Mouse (Mus musculus): Measurements from ENCODE around the gene H6pd. TPM values are rescaled to one million over a fixed set of nuclear protein-coding genes. Genes with fewer than 3 reads are reported as not detected.

H6pd gene
- polyA plus RNA-seq, 1 experiment = 45.9 TPM

DNA sequence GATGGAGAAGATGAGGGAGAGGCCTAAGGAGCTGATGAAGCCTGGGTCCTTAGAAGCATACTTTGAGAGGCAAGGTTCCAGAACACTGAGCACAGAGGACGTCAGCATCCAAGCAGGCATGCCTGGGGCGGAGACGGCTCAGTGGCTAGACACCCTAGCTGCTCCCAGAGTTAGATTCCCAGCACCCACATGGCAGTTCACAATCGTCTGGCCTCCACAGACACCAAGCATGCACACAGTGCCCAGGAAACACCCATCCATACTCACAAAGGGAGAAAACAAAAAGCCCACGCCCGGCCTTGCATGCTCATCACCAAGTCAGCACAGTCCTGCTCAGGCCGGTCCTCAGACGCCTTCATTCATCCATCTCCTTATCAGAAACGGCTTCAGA is 9.3 kb downstream of the H6pd start:
- no peak for DNase-seq (ENCODE audit: low spot score)

DNA sequence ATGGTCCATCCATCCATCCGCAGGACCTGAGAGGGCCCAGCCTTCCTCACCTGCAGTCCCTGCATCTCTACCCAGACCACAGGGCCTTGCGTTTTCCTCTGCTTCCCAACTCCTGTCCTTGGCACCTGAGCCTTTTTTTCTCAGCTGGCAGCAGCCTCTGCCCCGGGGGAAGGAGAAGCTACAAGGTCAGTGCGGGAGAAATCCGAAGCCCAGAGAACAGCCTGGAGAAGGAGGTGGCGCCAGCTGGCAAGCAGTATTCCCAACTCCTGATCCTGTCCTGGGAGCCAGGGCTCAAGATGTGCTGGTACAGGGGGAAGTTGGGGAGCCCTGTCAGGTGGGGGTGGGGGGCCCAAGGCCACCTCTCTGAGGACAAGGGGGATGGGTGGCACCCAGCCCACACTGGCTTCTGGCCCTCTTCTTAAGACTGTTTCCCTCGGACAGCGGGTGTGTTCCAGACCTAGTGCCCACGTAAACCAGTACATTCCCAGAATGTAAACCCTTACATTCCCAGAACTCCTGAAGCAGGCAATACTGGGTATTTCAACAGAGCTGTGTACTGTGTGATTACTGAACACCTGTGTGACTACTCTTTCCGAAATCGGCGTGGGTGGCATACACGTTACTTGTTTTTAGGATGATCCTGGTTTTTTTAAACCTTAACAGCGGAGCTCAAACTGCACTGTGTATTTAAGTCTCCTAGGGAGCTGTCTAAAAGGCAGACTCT is 9.9 kb downstream of the H6pd start:
- DNase-seq (ENCODE audit: low spot score) = no peak

DNA sequence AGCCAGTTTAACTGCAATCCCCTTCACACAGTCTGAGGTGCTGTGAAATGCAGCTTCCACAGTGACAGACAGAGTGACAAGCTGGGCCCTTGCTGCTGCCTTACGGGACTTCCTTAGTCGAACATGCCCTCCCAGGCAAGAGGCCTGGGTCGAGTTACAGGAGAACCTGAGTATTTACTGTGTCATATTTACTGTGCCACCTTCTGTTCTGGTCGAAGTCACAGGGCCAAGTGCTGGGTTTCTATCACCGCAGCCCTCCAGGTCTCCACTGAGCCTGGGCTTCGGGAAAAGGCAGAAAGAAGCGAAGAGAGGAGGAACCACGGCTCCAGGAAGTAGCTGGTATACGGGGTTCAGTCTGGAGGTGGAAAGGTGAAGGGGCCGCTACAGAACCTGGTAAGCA is 10.8 kb downstream of the H6pd start:
- no peak for DNase-seq (ENCODE audit: low spot score)

DNA sequence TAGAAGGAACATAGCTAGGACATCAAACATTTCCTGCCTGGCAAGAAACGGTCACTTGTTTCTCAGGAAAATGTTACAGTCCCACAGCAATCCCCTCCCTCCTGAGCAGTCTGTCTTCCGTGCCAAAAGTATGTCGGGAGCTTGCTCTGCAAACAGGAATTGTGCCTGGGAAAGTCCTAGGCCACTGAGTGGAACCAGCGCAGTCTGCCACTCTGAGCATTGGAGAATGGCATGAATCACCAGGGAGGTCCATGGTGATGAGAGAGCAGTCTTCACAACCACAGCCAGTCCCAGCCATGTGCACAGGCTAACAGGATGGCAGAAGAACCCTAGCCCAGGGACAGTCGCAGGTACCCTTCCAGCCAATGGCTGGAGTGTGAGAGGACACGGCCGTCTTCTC is 12.4 kb downstream of the H6pd start:
- no peak for DNase-seq (ENCODE audit: low spot score)

DNA sequence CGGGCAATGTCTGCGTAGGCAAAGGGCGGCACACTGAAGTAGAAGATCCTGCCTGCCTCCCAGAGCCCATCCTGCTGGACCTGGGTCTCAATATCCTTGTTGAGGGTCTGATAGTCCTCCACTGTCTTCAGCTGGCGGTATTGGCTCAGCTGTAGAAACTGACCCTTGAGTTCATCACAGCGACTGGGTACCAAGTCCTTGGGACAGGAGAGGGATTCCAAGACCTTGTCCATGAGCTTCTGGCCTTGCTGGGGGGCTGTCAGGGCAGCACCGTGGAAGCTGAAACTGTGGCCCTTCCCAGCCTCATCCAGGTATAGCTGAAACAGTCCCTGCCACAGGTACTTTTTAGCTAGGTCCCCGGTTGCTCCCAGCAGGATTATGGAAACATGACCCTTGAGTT is 12.9 kb downstream of the H6pd start:
- DNase-seq (ENCODE audit: low spot score) = no peak

DNA sequence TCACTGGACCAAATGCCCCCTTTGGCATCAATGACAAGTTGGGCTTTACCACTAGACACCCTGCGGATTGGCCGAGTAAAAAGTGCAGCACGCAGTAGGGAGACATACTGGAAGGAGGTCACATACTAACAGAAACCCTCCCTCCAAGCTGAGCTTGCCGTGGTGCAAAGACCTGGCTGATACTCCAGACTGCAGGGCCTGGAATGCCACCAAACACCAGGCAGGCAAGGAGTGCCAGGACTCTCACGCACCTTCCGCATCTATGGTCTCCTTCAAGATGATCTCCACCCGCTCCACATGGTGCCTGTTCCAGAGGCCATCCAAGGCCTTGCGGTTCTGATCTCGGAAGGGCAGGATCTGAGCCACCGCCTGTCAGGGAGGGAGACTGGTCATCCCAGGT is 14.6 kb downstream of the H6pd start:
- no peak for DNase-seq (ENCODE audit: low spot score)

DNA sequence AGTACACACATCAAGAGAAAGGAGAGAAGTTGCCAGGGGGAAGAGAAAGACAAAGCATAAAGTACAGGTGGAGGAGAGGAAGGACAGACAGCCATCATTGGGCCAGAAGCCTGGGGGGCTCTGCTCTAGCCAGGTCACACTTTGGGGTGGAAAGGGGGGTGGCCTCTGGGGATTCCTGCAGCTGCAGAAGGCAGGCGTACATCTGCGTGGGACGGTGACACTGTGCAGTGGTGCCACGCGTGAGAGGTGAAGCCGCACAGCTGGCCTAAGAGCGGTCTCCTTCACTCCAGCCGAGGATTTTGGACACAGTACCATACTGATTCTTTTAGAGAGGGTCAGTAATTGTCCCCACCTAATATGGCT is 16.2 kb downstream of the H6pd start:
- DNase-seq (ENCODE audit: low spot score) = no peak

DNA sequence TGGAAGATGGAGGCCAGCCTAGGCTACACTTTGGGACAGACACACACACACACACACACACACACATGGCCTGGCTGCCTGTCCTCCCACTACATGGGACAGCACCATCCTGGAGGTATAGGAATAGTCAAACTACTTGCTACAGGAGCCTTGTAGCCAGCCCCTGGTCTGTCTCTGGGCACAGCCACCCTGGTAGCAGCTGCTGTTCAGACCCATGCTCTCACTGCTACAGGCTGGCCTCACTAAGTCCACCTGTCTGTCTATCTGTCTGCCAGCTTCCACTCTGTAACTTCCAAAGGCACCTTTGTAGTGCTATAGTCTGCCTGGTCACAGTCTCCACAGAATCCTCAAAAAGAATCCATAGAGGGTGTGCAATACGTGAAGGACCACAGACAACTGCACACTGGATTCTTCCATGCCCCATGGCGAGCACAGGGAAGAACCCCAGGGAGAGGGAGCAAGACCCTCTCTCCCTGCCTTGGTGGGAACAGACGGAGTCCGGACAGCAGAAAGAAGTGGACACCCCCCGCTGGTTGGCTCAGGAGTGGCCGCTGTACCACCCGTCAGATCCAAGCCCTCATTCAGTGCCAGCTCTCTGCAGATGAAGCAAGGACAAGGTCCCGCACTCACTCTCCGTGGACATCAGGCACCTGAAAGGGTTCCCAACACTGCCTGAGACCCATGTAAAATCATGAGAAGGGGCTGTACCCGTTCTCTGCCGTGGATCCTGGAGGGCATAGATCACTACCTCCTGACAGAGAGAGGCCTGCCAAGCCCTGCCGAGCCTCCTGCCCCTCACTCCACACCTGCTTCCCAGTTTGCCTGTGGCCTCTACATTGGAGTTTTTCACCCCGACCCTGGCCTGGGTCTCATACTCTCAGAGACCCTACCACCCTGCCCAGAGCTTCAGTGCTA is 16.8 kb downstream of the H6pd start:
- DNase-seq (ENCODE audit: low spot score) = no peak

DNA sequence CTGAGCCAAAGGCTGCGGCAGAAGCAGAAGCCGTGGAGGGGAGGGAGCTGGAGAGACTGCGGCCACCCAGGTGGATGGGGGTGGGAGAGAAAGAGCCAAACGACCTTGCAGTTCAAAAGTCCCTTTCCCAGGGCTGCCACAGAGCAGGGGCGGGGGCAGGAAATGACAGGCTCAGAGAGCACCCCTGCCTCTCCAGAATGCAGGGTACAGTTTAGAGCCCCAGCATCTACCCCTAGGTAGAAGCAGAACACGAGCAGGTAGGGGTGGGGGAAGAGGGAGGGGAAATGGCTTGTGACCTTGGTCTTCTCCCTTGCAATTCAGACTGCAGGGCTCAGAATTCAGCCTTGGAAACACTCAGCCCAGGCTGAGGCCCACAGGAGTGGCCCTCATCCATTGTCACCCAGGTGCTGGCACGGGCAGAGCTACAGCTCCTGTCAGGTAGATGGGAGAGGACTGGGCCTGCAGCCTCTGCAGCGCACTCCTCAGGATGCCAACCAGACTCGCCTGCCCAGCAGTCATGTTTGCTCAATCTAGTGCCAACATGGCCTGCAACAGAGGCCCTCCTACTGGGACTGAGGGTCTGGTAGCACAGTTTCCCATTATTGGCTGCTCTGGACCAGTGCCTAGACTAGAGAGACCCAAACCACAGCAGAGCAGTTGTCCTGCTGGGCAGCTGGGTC is 17.7 kb downstream of the H6pd start:
- DNase-seq (ENCODE audit: low spot score) = peak; percentile 20

DNA sequence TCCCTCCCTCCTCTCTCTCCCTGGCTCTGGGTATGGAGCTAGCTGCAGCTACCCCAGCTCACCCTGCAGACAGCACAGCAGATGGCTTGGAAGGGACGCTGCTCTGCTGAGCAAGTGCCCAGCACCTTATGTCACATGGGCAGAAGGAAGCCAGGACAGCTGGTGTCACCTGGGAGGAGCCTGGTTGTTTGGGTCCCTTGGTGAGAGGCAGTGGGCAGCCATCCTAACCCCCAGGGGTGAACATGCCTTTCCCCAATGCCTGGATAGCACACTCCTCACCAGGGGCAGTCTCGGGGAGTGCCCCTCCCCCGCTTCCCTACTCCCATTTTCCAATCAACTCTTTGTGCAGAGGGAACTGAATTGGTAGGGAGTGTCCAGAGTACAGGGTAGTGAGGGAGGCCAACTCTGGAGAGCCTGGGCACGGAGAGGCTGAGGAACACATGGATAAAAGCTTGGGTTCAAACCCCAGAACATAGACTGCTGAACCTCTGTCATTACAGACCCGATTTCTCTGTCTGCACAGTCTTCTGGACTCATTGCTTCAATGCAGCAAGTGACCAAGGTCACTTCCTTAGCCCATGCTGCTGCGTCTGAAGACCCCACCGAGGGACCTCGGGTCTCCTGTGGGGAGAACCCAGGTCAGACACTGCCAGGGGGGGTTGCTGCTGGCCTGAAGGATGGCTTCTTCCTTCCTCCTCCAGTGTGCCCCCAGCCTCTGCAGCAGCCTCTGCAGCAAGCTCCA is 18.4 kb downstream of the H6pd start:
- peak; percentile 24 for DNase-seq (ENCODE audit: low spot score)

DNA sequence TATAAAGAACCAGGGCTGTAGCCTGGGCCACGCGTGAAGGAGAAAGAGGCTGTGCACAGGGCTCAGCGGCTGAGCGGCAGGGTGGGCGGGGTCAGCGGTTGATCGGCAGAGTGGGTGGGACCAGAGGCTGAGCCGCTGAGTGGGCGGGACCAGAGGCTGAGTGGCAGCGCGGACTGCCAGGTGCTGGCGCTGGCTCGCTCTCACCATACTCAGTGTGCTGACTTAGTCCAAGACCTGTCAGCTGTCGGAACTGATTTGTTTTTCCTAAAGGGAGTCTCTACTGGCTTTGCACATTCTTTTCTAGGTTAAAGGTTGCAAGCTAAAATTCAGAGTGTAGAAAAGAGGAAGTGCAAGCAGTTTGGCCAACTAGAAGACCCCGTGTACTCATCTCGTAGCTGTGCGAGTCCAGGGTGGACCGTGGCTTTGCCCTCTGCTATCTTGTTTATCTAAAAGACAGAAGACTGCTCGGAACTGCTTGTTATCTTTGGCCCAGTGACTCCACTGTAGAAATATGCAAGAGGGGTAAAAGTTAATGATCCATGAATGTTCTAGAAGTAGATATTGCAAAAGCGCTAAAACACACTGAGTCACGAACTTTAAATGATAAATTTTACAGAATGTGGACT is 19.8 kb downstream of the H6pd start:
- DNase-seq (ENCODE audit: low spot score) = peak; percentile 65

DNA sequence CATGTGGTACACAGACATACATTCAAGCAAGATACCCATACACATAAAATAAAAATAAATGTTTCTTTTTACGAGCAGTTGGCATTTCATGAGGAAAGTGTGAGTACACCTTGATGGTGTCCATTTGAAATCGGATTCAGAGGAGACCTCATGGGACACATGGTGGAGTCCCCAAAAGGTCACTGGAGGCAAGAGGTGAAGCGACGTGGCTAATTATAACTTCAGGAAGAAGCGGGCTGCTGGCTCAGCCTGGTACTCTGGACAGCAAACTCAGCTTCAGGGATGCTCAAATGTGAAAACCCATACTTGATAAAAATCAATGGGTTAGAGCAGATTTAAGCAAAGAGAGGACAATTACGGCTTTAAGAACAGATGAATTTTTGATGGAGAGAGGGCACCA is 20.5 kb downstream of the H6pd start:
- no peak for DNase-seq (ENCODE audit: low spot score)

DNA sequence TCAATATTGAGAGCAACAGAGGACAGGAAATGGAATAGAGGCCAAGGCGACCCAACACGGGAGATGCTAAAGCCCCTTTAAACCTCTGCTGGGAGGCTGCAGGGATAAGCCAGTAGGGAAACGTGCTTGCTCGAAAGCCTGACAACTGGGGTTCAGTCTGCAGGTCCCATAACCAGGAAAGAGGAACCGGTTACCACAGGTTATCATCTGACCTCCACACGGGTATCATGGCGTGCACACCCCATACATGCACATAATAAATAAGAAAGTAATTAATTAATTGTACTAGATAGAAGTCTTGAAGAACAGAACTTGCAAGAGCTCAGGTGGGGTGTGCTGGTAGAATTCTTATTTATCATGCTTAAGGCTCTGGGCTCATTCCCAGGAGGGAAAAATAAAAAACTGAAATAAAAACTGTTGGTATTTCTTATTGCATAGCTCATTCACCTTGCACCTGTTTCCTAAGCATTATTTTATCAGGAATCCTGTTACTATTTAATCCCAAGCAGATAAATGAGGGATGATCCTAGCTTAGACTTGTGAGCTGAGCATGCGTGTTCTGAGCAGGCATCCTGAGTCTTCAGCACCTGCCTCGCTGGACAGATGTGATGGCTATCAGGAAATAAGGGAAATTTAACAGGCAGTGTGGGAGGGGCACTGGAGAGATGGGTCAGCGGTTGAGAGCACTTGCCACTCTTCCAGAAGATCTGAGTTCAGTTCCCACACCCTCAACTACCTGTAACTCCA is 22.0 kb downstream of the H6pd start:
- DNase-seq (ENCODE audit: low spot score) = no peak

DNA sequence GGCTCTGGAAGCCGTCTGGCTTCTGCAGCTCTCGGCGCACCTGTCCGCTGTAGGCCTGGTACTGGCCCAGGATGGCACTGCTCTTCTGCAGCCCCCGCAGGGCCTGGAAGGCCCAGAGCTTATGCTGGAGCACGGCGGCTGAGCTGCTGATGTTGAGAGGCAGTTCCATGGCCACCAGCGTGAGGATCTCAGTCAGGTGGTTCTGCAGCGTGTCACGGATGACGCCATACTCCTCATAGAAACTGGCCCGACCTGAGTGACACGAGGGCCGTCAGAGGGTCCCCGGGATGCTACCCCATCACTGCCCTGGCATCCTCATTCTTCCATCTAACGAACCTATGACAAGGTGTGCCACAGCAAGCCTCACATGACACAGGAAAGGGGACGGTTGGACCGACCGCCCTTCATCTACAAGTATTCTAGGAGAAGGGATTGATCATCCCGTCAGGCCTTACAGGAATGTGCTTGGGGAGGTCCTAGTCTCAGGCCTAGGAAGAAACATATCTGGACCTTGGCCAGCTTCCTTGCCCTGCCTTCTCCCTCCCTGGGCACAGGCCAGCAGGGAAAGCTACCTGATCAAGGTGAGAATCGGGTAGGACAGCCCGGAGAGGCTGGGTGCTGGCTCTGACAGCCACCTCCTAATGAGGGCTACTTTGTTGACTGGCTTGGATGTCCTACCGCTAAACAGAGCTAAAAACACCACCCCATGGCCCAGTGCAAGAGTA is 24.7 kb downstream of the H6pd start:
- DNase-seq (ENCODE audit: low spot score) = no peak

DNA sequence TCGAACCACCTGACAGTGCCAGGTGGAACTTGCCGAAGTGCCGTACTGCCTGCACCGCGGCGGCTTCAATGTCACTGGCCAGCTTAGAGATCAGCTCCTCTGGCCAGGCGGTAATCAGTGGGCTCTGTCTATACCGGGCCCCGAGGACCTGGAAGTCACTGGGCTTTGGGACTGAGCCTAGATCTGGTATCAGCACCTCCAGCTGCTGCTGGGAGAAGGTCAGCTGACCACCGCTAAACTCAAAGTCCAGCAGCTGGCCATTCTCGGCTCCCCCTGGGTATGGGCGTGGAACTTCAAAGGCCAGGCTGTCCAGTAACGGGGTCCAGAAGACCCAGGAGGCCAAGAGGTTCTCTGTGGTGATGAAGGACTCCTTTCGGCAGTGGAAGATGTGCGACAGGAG is 26.7 kb downstream of the H6pd start:
- no peak for DNase-seq (ENCODE audit: low spot score)

DNA sequence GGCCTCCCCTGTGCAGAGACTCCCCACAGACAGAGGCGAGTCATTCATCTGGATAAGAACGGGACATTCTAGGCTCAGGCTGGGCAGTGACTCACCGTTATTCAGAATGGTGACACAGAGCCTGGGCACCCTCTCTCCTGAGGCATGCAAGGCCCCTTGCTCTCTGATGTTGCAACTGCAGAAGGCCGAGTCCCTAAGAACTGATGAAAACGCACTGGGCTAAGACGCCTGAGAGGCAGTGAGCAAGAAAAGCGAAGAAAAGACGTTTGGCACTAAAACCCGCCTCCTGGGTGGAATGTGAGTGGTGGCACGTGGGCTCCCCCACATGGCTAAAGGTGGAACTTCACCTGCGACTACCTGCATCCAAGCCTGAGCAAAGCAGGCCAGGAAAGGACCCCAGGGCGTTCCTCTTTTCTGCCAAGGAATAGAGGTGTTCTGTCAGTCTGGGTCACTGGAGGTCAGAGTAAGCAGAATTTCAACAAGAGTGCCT is 29.0 kb downstream of the H6pd start:
- peak; percentile 59 for DNase-seq (ENCODE audit: low spot score)

DNA sequence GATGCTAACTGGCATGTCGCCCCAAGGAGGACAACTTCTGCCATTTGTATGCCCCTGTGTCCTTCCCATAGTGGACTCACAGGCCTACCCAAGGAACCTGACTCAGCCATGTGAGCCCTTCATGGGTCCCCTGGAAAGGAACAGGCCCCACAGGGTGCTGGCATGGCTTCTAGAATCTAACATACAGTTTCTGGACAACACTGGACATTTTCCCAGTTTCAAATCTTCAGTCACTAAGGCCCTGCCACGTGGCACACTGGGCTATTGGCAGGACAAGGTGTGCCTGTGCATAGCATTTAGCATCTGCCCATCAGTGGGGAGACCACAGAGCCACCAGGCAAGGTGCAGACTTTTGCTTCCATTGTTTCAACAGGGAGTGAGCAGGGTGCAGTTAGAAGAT is 30.0 kb downstream of the H6pd start:
- no peak for DNase-seq (ENCODE audit: low spot score)

DNA sequence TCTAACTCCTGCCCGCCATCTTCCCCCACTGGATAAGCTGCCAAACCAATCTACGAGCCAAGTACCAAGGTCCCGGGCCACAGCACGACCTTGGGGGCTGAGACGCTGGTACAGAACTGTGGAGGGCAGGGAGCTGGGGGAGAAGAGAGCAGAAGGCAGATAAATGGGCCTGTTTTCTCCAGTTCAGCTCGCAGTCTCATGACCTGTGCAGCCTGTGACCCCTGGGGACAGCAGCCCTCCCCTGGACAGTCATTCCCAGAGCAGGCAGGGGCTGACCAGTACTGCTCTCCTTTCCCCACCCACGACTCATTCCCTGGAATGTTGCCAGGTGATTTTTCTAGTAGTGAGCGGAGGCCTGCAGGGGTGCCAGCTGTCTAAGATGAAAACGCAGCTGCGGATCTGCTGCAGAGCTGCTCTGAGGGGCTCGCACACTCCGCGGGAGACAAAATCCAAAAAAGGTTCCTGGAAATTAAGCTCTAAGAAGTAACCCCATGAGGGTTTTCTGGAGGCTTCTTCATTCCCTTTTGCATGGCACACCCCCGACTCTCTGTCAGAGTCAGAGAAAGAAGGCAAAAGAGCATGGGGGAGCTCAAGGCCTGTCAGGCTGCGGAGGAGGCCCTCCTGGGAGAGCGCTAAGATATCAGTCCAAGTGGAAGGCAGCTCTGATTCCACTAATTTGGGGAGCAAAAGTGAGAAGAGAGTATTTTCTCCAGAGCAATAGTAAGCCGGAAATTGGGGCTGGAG is 30.9 kb downstream of the H6pd start:
- no peak for DNase-seq (ENCODE audit: low spot score)

DNA sequence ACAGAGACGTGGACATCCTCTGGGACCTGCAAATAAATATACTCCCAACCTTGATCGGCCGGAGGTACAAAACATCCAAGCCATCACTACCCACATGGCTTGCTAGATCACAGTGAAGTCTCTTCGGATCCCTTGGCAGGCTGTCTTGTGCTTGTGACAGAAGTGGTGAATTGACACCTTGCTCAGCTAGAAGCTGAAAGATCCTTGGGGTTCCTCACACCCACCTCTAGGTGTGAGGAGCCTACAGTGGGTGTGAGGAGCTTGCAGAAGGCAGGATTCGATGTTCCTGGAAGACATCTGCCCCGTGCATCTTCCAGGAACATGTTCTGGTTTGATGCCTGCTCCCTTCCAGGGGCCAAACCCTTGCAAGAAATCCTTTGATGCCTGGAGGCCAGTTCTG is 31.6 kb downstream of the H6pd start:
- no peak for DNase-seq (ENCODE audit: low spot score)
